Mouse (Mus musculus): ENCODE measurements around the gene Ranbp2. TPM values are rescaled to one million over a fixed set of nuclear protein-coding genes. Genes with fewer than 3 reads are reported as not detected.
"Not testable (repeated sequence)": the region's sequence is repeated elsewhere in the genome, so short reads cannot be mapped to it uniquely, and the experiment has no call there.

The Ranbp2 gene
- polyA plus RNA-seq, 1 experiment from 2014 or later, result 20.4 TPM

GRCm38 (mm10) chr10:58497320-58498284, 50.9 kb downstream of the Ranbp2 start, which contains the start of gene Ccdc138:
Ccdc138 (plus strand) TSS chr10:58497948.
- H3K4me2 ChIP-seq, result peak within 1 kb of the TSS; percentile 82
- H3K27me3 ChIP-seq, result no peaks in the 10 kb centered on the region
- peaks cover 24% of the 10 kb centered on the region for H3K36me3 ChIP-seq
- H3K4me3 ChIP-seq (replicated peaks), result peak within 1 kb of the TSS; percentile 74
- peak within 1 kb of the TSS; percentile 81 for H3K9ac ChIP-seq
- peak; percentile 98 for ATAC-seq (ENCODE audit: low read depth)
- H3K4me1 ChIP-seq (replicated peaks), result peaks cover 19% of the 10 kb centered on the region
- H3K9me3 ChIP-seq (replicated peaks), result no peaks in the 10 kb centered on the region
- peak within 1 kb of the TSS; percentile 85 for H3K27ac ChIP-seq
- WGBS (ENCODE audit: insufficient replicate concordance), result under 1% methylated on average over 50 of the region's 50 CpGs
- DNase-seq, result peak; percentile 91

GRCm38 (mm10) chr10:58498516-58498915, 51.8 kb downstream of the Ranbp2 start:
- H3K4me1 ChIP-seq (replicated peaks), result peaks cover 19% of the 10 kb centered on the region
- H3K27me3 ChIP-seq, result no peaks in the 10 kb centered on the region
- H3K9me3 ChIP-seq (replicated peaks), result no peaks in the 10 kb centered on the region
- H3K4me3 ChIP-seq (replicated peaks), result peak overlapping the region; percentile 74
- H3K9ac ChIP-seq, result peak overlapping the region; percentile 81
- ATAC-seq (ENCODE audit: low read depth), result no peak
- 49% methylated on average over 2 of the region's 2 CpGs for WGBS (ENCODE audit: insufficient replicate concordance)
- DNase-seq, result no peak
- peaks cover 15% of the 10 kb centered on the region for H3K36me3 ChIP-seq
- H3K4me2 ChIP-seq, result peak overlapping the region; percentile 82
- H3K27ac ChIP-seq, result peak overlapping the region; percentile 85; the same call in 1 of the 2 replicates

GRCm38 (mm10) chr10:58529358-58529757, 82.6 kb downstream of the Ranbp2 start:
- Histone ChIP-seq H3K9me3 (replicated peaks) (no peaks in the 10 kb centered on the region), H3K4me1 (replicated peaks) (no peaks in the 10 kb centered on the region), H3K36me3 (no peaks in the 10 kb centered on the region), H3K27ac (no peak overlapping the region), H3K4me3 (replicated peaks) (no peak overlapping the region), H3K27me3 (no peaks in the 10 kb centered on the region), H3K4me2 (no peak overlapping the region), H3K9ac (no peak overlapping the region)
- WGBS (ENCODE audit: insufficient replicate concordance), result 67% methylated on average over 1 of the region's 1 CpGs
- no peak for DNase-seq
- ATAC-seq (ENCODE audit: low read depth), result no peak

GRCm38 (mm10) chr10:58530896-58531790, 84.4 kb downstream of the Ranbp2 start:
- Histone ChIP-seq H3K9me3 (replicated peaks) (no peaks in the 10 kb centered on the region), H3K36me3 (0 out of 2 replicates have a peak, but pooled peaks cover 2% of the 10 kb centered on the region), H3K27ac (no peak overlapping the region), H3K27me3 (no peaks in the 10 kb centered on the region), H3K4me2 (no peak overlapping the region), H3K9ac (no peak overlapping the region), H3K4me1 (replicated peaks) (no peaks in the 10 kb centered on the region), H3K4me3 (replicated peaks) (no peak overlapping the region)
- ATAC-seq (ENCODE audit: low read depth) (no peak), DNase-seq (no peak)
- WGBS (ENCODE audit: insufficient replicate concordance), result 78% methylated on average over 10 of the region's 10 CpGs

- Histone ChIP-seq H3K9me3 (replicated peaks) (no peaks in the 10 kb centered on the region), H3K4me1 (replicated peaks) (no peaks in the 10 kb centered on the region), H3K9ac (no peak overlapping the region), H3K27me3 (no peaks in the 10 kb centered on the region), H3K4me3 (replicated peaks) (no peak overlapping the region), H3K36me3 (0 out of 2 replicates have a peak, but pooled peaks cover 2% of the 10 kb centered on the region), H3K4me2 (no peak overlapping the region), H3K27ac (no peak overlapping the region)
- ATAC-seq (ENCODE audit: low read depth) (no peak), DNase-seq (no peak)
- 82% methylated on average over 2 of the region's 2 CpGs for WGBS (ENCODE audit: insufficient replicate concordance)
These were observed 85.5 kb downstream of the Ranbp2 start for GRCm38 (mm10) chr10:58532177-58532576.

GRCm38 (mm10) chr10:58536276-58536675, 89.6 kb downstream of the Ranbp2 start:
- H3K4me3 ChIP-seq (replicated peaks); H3K9ac ChIP-seq; DNase-seq; H3K9me3 ChIP-seq (replicated peaks); H3K27ac ChIP-seq; H3K36me3 ChIP-seq; H3K4me2 ChIP-seq; H3K4me1 ChIP-seq (replicated peaks); H3K27me3 ChIP-seq; ATAC-seq (ENCODE audit: low read depth): not testable (repeated sequence)
- 84% methylated on average over 5 of the region's 5 CpGs for WGBS (ENCODE audit: insufficient replicate concordance)

- no peaks in the 10 kb centered on the region for H3K27me3 ChIP-seq
- H3K36me3 ChIP-seq, result 0 out of 2 replicates have a peak, but pooled peaks cover 5% of the 10 kb centered on the region
- WGBS (ENCODE audit: insufficient replicate concordance), result 62% methylated on average over 13 of the region's 13 CpGs
- no peaks in the 10 kb centered on the region for H3K4me1 ChIP-seq (replicated peaks)
- H3K27ac ChIP-seq, result no peak overlapping the region
- H3K4me2 ChIP-seq, result no peak overlapping the region
- H3K9ac ChIP-seq, result no peak overlapping the region
- H3K9me3 ChIP-seq (replicated peaks), result no peaks in the 10 kb centered on the region
- DNase-seq, result no peak
- no peak for ATAC-seq (ENCODE audit: low read depth)
- no peak overlapping the region for H3K4me3 ChIP-seq (replicated peaks)
These were observed 93.9 kb downstream of the Ranbp2 start for GRCm38 (mm10) chr10:58540613-58541012.

Other genes starting within 250 kb of the Ranbp2 start
- not detected in 2 replicates for gene AW822073, start 222.0 kb upstream of the Ranbp2 start, polyA plus RNA-seq (2015; fragmentation: Nextera tagmentation; extraction: Ambion mirVana)
- not detected in 2 replicates for gene Duxf3, start 214.2 kb upstream of the Ranbp2 start, polyA plus RNA-seq (2015; fragmentation: Nextera tagmentation; extraction: Ambion mirVana)
- not detected in 2 replicates for gene Gm4981, start 210.2 kb upstream of the Ranbp2 start, polyA plus RNA-seq (2015; fragmentation: Nextera tagmentation; extraction: Ambion mirVana)
- gene Gcc2, start 191.4 kb upstream of the Ranbp2 start, polyA plus RNA-seq (2015; fragmentation: Nextera tagmentation; extraction: Ambion mirVana), result 27.2 and 35.2 TPM in 2 replicates
- gene Lims1, start 123.5 kb upstream of the Ranbp2 start, polyA plus RNA-seq (2015; fragmentation: Nextera tagmentation; extraction: Ambion mirVana), result 107 and 118 TPM in 2 replicates
- 3.0 and 3.3 TPM in 2 replicates for gene Ccdc138, start 51.0 kb downstream of the Ranbp2 start, polyA plus RNA-seq (2015; fragmentation: Nextera tagmentation; extraction: Ambion mirVana)
- gene Edar, start 228.7 kb downstream of the Ranbp2 start, polyA plus RNA-seq (2015; fragmentation: Nextera tagmentation; extraction: Ambion mirVana), result not detected in 2 replicates